Mouse (Mus musculus) ES-Bruce4 (cell line): ENCODE measurements at regions not wholly inside any gene's neighbourhood (a gene's known extent, or its start where the extent isn't known, plus 50 kb on each side); places are given as distances from the start of the nearest gene placed in this dataset.

ENCODE experiments used
- CTCF ChIP-seq: IDR thresholded peaks from one replicate; pipeline ENCODE4 v1.8.1; 2011; ENCODE audit warnings: low read depth, low read length
- EP300 ChIP-seq: IDR thresholded peaks from 2 replicates; pipeline ENCODE4 v1.6.1; 2011; ENCODE audit warnings: low read depth, low read length; ENCODE audit not compliant: insufficient read depth
- POLR2A ChIP-seq: IDR thresholded peaks from one replicate; pipeline ENCODE4 v1.8.1; 2011; ENCODE audit warnings: low read length; ENCODE audit not compliant: insufficient read depth

DNA sequence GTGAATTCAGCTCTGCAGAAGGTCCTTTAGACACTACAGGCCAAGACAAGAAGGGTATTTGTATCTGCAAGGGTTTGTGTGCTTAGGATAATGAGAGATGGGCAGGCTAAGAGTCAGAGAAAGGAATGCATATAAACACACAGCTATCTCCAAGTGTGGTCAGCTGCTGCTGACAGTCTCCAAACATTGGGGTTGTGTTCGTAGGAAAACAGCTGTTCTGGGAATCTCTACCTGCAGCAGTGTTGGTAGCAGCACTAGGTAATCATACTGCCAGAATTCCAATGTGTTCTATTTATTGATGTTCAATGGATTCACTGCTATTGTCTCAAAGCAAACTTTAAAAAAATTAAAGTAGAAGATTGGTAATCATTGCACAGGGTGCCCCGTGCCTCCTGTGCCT, 931.7 kb upstream of the Fam160b2 start:
- TF ChIP-seq EP300, result no peak
- TF ChIP-seq CTCF, result no peak
- TF ChIP-seq POLR2A, result no peak
